Mouse (Mus musculus): Measurements from ENCODE around the gene Shisa9.
A peak's percentile ranks its signal among the peaks of the same experiment; 100 is the strongest.
"Not testable (repeated sequence)": the region's sequence is repeated elsewhere in the genome, so short reads cannot be mapped to it uniquely, and the experiment has no call there.

Shisa9 gene

GRCm38 (mm10) chr16:11983616-11984270 lies at the start of gene Shisa9:
Shisa9 (plus strand) TSS chr16:11984113.
- no peak for DNase-seq (ENCODE audit: low read depth)

DNA sequence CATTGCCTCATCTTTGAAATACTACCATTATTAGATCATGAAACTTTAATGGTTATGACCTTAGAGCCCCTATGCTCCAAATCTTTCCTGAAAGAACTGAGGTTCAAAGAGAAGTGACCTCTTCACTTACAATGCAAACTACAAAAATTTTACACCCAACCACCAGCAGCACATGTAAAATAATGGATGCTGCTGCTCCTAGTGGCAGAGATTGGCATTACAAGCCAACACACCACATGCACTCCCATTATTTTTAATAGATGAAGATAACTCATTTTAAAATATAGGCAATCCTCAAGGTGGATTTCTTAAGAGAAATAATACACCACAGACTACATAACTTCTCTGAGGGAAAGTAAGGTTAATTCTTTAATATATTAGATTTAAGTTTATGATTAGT lies 43.4 kb upstream of the Shisa9 start:
- peak; percentile 36 for DNase-seq (ENCODE audit: low read depth)

GRCm38 (mm10) chr16:11960691-11961090 lies 23.2 kb upstream of the Shisa9 start:
- no peak for DNase-seq (ENCODE audit: low read depth)

GRCm38 (mm10) chr16:11966041-11966440 lies 17.9 kb upstream of the Shisa9 start:
- DNase-seq (ENCODE audit: low read depth) = no peak

DNA sequence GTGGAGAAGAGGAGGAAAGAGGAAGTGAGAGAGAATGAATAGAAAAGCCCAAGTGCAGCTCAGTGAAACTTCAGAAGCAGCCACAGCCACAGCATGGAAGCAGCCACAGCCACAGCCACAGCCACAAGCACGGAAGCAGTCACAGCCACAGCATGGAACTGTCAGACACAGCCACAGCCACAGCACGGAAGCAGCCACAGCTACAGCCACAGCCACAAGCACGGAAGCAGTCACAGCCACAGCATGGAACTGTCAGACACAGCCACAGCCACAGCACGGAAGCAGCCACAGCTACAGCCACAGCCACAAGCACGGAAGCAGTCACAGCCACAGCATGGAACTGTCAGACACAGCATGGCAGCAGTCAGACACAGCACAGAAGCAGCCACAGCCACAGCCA lies 17.1 kb upstream of the Shisa9 start:
- not testable (repeated sequence) for DNase-seq (ENCODE audit: low read depth)

DNA sequence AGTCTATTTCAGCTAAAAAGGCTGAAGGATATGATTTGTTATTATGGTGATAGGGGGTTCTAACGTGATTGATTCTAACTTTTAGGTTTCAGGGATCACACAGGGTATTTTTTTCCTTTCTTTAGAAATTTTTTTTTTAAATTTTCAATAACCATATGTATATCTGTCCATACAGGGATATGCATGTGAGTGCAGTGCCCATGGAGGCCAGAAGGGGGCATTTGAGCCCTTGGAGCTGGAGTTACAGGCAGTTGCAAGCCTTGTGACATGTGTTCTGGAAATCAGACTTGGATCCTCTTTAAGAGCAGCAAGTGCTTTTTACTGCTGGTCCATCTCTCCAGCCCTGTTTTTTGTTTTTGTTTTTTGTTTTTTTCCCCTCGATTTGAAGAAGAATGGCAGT lies 16.3 kb upstream of the Shisa9 start:
- no peak for DNase-seq (ENCODE audit: low read depth)

GRCm38 (mm10) chr16:11973707-11974106 lies 10.2 kb upstream of the Shisa9 start:
- no peak for DNase-seq (ENCODE audit: low read depth)

DNA sequence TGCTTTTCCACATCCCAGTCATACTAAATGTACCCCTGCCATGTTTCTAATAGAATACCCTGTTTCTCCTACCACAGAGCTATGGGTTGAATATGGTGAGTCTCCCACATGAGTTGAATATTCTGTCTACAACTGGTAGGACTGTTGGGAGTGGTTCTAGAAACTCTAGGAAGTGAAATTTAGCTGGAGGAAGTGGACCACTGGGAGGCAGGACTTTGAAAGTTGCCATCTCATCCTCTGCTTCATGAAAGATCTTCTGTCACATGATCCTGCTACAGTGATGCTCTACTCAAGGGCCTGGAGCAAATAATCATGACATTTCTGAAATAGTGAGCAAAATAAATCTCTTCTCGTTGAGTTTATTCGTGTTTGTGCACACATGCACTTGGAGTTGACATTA lies 7.2 kb upstream of the Shisa9 start:
- DNase-seq (ENCODE audit: low read depth) = no peak

DNA sequence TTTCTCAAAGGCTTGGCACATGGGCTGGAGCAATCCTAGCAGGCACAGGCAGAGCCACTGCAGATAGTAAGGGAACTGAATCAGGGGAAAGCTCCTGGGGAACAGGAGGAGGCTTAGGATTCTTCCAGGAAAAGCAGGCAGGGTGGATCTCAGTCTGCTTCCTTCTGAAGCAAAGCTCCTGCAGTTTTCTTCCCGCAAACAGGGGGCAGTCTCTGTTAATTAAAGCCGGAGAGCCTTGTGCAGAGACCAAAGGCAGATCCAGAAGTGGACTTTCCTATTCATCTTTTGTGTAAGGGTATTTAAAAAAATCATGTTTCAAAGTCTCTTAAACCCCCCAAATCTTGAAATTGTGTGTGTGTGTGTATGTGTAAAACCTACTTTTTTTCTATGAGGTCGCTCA lies 3.1 kb upstream of the Shisa9 start:
- DNase-seq (ENCODE audit: low read depth) = no peak

DNA sequence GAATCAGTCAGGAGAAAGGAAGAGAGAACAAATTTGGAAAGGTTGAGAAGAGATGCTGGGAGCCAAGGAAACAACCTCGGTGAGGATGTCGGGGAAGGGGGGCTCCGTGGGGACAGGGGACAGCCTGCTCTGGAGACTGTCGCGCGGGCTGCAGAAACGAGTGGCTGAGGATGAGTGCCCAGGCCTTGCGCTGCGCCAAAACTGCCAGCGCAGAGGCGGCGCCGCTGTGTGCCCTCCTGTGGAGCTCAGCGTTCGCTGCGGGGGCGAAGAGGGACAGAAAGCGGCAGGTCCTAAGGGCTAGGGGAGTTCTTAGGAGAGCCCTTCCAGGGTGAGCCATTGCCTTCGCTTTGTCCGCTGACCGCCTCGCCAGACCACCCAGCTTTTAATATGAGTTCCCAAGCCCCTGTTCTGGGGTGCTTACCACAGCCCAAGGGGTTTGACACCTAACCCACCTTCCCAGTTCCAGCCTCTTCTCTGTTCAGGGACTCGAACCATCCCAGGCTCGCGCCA lies 752 bp upstream of the Shisa9 start:
- no peak for DNase-seq (ENCODE audit: low read depth)

DNA sequence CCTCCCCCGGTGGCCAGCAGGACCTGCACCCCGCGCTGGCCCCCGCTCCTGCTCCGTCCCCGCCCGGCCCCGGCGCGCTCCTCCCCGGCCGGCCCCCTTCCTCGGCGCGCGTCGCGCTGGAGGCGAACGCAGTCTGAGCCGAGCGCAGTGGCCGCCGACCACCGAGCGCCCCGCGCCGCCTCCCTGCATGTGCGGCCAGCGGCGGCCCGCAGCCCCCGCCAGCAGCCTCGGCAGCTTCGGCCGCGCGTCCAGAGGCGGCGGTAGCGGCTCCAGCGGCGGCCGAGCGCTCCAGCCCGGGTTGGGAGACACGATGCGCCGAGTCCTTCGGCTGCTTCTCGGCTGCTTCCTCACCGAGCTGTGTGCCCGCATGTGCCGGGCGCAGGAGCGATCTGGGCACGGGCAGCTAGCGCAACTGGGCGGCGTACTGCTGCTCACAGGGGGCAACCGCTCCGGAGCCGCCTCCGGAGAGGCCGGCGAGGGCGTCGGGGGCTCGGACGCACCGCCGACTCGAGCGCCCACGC lies 418 bp downstream of the Shisa9 start:
- no peak for DNase-seq (ENCODE audit: low read depth)

DNA sequence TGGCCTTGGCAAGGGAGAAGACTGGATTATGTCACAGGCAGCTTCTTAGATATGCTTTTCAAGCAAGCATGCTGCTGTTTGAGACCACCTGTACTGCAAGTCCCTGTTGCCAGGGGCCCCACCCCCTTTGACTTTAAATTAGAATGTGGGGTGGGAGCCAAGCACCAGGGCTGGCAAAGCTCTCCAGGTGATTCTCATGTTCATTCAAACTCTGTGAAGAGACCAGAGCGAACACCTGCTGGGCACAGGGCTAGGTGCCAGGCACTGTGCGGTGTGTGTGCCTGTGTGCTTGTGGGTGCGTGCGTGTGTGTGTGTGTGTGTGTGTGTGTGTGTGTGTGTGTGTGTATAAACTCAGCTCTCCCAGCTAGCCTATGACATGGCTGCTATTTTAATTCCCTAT lies 3.1 kb downstream of the Shisa9 start:
- DNase-seq (ENCODE audit: low read depth) = no peak

- DNase-seq (ENCODE audit: low read depth) = no peak
These were observed 21.3 kb downstream of the Shisa9 start for GRCm38 (mm10) chr16:12005177-12005576.

DNA sequence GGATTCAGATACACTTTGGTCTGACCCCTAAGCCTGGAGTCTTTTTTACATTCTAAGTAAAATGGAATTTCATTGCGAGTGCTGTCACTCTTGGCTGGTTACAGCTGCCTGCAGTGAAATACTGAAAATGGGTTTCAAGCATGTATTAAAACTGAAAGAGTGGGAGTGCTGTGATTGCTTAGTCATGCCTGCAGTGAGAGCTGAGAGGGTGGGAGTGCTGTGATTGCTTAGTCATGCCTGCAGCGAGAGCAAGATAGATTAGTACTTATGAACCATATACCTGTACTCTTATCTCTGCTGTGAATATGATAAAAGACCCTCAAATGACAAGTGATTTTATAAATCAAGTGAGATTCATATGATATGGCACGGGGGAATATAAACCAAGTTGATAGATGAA lies 26.2 kb downstream of the Shisa9 start:
- no peak for DNase-seq (ENCODE audit: low read depth)

GRCm38 (mm10) chr16:12012747-12013146 lies 28.8 kb downstream of the Shisa9 start:
- DNase-seq (ENCODE audit: low read depth) = no peak

DNA sequence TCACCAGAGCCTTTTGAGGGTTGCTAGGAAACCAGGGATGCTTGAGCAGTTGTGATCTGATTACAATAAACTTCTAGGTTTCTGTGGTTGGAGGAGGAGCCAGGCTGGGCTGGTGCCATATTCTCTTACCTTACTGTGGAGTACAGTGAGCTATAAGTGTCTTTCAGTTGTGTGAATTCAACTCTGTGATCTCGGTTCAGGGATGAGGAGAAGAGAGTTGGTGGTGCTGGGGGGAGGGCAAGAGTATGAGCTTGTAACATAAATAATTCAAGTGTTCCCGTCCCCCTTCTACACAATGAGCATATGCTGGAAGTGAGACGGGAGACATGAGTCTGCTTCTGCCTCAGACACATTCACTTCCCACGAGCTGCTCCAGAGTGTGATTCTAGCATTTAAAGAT lies 30.6 kb downstream of the Shisa9 start:
- DNase-seq (ENCODE audit: low read depth) = no peak

- DNase-seq (ENCODE audit: low read depth) = no peak
These were observed 34.2 kb downstream of the Shisa9 start for GRCm38 (mm10) chr16:12017921-12018618.

DNA sequence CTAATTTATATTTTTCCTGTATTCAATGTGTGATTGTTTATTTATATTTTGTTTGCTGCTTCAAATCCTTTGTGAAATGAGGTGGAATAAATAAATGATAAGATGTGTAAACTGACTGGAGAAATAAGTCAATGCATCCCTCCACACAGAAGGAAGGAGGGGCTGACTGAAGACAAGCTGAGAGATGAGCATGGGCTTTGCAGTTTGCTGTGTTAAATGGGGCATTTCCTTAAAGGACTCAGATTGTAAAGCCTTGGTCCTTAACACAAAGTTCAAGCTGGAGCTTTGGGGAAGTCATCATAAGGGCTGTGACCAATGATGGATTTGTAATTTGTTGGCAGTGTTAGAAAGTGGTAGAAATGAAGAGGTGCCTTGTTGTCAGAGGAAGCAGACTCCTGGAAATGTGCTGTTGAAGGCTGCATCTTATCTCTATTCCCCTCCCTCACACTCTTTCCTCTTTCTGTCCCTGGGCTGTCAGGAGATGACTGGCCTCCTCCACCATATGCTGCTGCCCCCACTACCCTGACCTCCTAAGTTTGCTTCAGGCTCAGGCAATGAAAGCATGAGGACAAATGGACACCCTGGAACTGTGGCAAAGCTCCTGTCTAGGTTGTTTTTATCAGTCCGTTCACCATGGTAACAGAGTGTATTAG lies 36.3 kb downstream of the Shisa9 start:
- no peak for DNase-seq (ENCODE audit: low read depth)

DNA sequence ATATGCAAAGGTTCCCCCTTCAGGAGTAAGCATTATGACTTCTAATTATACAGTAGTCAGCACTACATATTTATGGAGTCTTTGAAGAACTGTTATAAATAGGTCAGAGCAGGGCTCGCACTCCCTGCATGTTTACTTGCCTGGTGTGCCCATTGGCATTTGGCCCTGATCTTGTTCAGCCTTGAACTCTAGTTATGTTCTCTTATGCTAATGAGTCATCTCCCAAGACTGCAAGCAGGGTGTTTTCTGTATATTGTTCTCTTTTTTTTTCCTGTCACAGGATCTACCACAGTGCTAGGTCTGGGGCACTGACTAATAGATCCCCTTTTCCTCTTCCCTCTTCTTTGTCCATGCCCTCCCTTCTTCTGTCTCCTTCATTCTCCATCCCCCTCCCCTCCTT lies 48.5 kb downstream of the Shisa9 start:
- DNase-seq (ENCODE audit: low read depth) = no peak

DNA sequence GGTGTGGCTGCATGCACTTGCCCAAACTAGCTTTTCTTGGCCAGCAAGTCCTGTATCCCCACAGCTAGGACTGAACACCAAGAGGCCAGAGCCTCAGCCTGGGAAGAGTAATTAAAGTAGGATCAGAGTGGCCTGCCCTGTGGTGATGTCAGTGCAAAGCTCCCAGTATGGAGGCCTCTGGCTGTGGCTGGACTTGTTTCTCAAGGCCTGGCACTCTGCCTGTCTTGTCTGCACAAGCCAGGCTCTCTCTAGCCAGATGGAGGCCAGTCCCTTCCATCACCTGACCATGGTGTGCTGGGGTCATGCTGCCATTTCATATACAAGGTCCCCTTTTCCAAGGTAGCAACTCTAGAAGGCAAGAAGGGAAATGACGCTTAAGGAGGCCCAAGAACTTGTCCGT lies 51.0 kb downstream of the Shisa9 start:
- no peak for DNase-seq (ENCODE audit: low read depth)

DNA sequence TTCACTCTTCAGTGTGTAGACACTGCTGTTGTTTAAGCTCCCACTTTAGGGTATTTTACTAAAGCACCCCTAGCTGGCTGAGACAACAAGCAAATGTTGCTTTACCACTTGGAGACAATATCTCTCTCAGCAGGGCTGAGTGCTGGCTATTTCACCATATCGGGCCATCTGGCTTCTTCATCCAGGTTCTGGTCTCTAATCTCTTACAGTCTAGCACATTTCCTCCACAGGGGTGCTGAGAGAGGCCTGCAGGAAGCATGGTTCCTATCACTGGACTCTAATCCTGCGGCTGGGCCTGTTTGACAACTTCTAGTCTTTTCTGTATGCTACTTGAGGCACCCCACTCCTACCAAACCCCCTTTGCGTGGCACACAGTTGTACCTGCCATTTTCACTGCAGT lies 51.7 kb downstream of the Shisa9 start:
- no peak for DNase-seq (ENCODE audit: low read depth)

- no peak for DNase-seq (ENCODE audit: low read depth)
These were observed 57.0 kb downstream of the Shisa9 start for GRCm38 (mm10) chr16:12040935-12041334.

GRCm38 (mm10) chr16:12052051-12052450 lies 68.1 kb downstream of the Shisa9 start:
- DNase-seq (ENCODE audit: low read depth) = peak; percentile 66

All from c-Kit-positive CD71-positive TER-119-negative erythroid progenitor cells, embryonic 14.5 days (primary cell).